Mouse (Mus musculus): ENCODE results near the gene Negr1.

Gene Negr1

GRCm38 (mm10) chr3:156672560-156672959 is 111.0 kb downstream of the Negr1 start:
- DNase-seq (ENCODE audit: inconsistent age in 2 of 2, low spot score in 1 of 2), result no peak

GRCm38 (mm10) chr3:156690059-156690605 is 128.5 kb downstream of the Negr1 start:
- no peak for DNase-seq (ENCODE audit: inconsistent age in 2 of 2, low spot score in 1 of 2)

- no peak for DNase-seq (ENCODE audit: inconsistent age in 2 of 2, low spot score in 1 of 2)
Observed at GRCm38 (mm10) chr3:156698687-156699086, 137.1 kb downstream of the Negr1 start.

GRCm38 (mm10) chr3:156703241-156703640 is 141.6 kb downstream of the Negr1 start:
- no peak for DNase-seq (ENCODE audit: inconsistent age in 2 of 2, low spot score in 1 of 2)

- no peak for DNase-seq (ENCODE audit: inconsistent age in 2 of 2, low spot score in 1 of 2)
Observed at GRCm38 (mm10) chr3:156710240-156710639, 148.6 kb downstream of the Negr1 start.

GRCm38 (mm10) chr3:156710693-156711092 is 149.1 kb downstream of the Negr1 start:
- DNase-seq (ENCODE audit: inconsistent age in 2 of 2, low spot score in 1 of 2), result no peak

GRCm38 (mm10) chr3:156736335-156736734 is 174.7 kb downstream of the Negr1 start:
- DNase-seq (ENCODE audit: inconsistent age in 2 of 2, low spot score in 1 of 2), result no peak

- DNase-seq (ENCODE audit: inconsistent age in 2 of 2, low spot score in 1 of 2), result no peak
Observed at GRCm38 (mm10) chr3:156739529-156739928, 177.9 kb downstream of the Negr1 start.

- DNase-seq (ENCODE audit: inconsistent age in 2 of 2, low spot score in 1 of 2), result peak; percentile 68 to 86
Observed at GRCm38 (mm10) chr3:156743266-156743665, 181.7 kb downstream of the Negr1 start.

- no peak for DNase-seq (ENCODE audit: inconsistent age in 2 of 2, low spot score in 1 of 2)
Observed at GRCm38 (mm10) chr3:156745218-156745770, 183.7 kb downstream of the Negr1 start.

GRCm38 (mm10) chr3:156747456-156747855 is 185.9 kb downstream of the Negr1 start:
- no peak for DNase-seq (ENCODE audit: inconsistent age in 2 of 2, low spot score in 1 of 2)

- DNase-seq (ENCODE audit: inconsistent age in 2 of 2, low spot score in 1 of 2), result no peak
Observed at GRCm38 (mm10) chr3:156753780-156754373, 192.3 kb downstream of the Negr1 start.

GRCm38 (mm10) chr3:156754790-156755530 is 193.4 kb downstream of the Negr1 start:
- no peak for DNase-seq (ENCODE audit: inconsistent age in 2 of 2, low spot score in 1 of 2)

GRCm38 (mm10) chr3:156765015-156765414 is 203.4 kb downstream of the Negr1 start:
- DNase-seq (ENCODE audit: inconsistent age in 2 of 2, low spot score in 1 of 2), result no peak

- no peak for DNase-seq (ENCODE audit: inconsistent age in 2 of 2, low spot score in 1 of 2)
Observed at GRCm38 (mm10) chr3:156766171-156766845, 204.7 kb downstream of the Negr1 start.

GRCm38 (mm10) chr3:156771626-156772025 is 210.0 kb downstream of the Negr1 start:
- no peak for DNase-seq (ENCODE audit: inconsistent age in 2 of 2, low spot score in 1 of 2)

- DNase-seq (ENCODE audit: inconsistent age in 2 of 2, low spot score in 1 of 2), result no peak
Observed at GRCm38 (mm10) chr3:156772057-156772456, 210.5 kb downstream of the Negr1 start.

GRCm38 (mm10) chr3:156784309-156784852 is 222.8 kb downstream of the Negr1 start:
- DNase-seq (ENCODE audit: inconsistent age in 2 of 2, low spot score in 1 of 2), result no peak

- DNase-seq (ENCODE audit: inconsistent age in 2 of 2, low spot score in 1 of 2), result no peak
Observed at GRCm38 (mm10) chr3:156786355-156786754, 224.8 kb downstream of the Negr1 start.

GRCm38 (mm10) chr3:156791234-156791633 is 229.6 kb downstream of the Negr1 start:
- DNase-seq (ENCODE audit: inconsistent age in 2 of 2, low spot score in 1 of 2), result peak in 1 of 2 experiments; percentile 24

- DNase-seq (ENCODE audit: inconsistent age in 2 of 2, low spot score in 1 of 2), result no peak
Observed at GRCm38 (mm10) chr3:156792743-156793142, 231.1 kb downstream of the Negr1 start.

Measured in adrenal gland, adult (tissue).